Mouse (Mus musculus) retina, postnatal 7 days (tissue): Measurements from ENCODE around the gene Camk1d.
"Not testable (repeated sequence)": the region's sequence is repeated elsewhere in the genome, so short reads cannot be mapped to it uniquely, and the experiment has no call there.

Experiments used
- DNase-seq: peaks from one replicate; pipeline ENCODE4 v3.0.0-alpha.2; 2012; ENCODE audit warnings: low read depth, low spot score

The Camk1d gene

GRCm38 (mm10) chr2:5398505-5398904, 315.8 kb downstream of the Camk1d start:
- DNase-seq, result no peak

DNA sequence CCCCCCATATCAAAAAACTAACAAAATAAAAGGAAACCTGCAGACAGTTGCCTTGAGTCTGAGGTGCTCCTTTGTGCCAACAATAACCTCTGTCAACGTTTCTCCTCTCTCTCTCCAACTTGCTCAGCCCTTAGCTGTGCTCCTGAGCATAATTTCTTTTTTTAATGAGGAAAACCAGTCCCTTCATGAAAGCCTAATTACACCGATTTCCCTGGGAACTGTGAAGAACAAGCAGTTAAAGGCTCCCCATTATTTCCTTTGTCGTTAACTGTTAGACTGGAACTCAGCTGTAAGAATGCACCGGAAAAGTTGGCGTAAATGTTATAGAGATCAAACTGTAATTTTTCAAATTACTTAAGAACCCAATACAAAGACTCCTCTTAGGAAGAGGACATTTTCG, 316.3 kb downstream of the Camk1d start:
- no peak for DNase-seq

GRCm38 (mm10) chr2:5397468-5397867, 316.8 kb downstream of the Camk1d start:
- no peak for DNase-seq

DNA sequence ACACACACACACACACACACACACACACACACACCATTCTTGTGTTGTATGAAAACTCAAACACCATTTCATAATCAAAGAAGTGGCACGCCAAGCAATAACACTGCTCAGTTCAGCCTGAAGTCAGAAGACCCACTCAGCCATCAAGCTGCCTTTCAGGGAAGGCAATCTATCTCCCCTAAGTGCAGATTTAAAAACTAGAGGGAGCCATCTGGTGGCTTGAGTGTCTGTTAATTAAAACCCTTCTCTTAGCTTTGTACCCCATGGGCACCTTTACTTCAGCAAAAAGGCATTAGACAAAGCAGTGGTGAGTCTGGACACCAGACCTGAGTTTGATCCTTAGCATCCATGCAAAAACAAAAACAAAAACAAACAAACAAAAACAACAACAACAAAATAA, 317.9 kb downstream of the Camk1d start:
- no peak for DNase-seq

GRCm38 (mm10) chr2:5395873-5396272, 318.4 kb downstream of the Camk1d start:
- DNase-seq, result no peak

- no peak for DNase-seq
These were observed 321.4 kb downstream of the Camk1d start for GRCm38 (mm10) chr2:5392921-5393320.

GRCm38 (mm10) chr2:5392470-5392869, 321.8 kb downstream of the Camk1d start:
- DNase-seq, result no peak

- DNase-seq, result no peak
These were observed 325.9 kb downstream of the Camk1d start for GRCm38 (mm10) chr2:5388381-5388780.

DNA sequence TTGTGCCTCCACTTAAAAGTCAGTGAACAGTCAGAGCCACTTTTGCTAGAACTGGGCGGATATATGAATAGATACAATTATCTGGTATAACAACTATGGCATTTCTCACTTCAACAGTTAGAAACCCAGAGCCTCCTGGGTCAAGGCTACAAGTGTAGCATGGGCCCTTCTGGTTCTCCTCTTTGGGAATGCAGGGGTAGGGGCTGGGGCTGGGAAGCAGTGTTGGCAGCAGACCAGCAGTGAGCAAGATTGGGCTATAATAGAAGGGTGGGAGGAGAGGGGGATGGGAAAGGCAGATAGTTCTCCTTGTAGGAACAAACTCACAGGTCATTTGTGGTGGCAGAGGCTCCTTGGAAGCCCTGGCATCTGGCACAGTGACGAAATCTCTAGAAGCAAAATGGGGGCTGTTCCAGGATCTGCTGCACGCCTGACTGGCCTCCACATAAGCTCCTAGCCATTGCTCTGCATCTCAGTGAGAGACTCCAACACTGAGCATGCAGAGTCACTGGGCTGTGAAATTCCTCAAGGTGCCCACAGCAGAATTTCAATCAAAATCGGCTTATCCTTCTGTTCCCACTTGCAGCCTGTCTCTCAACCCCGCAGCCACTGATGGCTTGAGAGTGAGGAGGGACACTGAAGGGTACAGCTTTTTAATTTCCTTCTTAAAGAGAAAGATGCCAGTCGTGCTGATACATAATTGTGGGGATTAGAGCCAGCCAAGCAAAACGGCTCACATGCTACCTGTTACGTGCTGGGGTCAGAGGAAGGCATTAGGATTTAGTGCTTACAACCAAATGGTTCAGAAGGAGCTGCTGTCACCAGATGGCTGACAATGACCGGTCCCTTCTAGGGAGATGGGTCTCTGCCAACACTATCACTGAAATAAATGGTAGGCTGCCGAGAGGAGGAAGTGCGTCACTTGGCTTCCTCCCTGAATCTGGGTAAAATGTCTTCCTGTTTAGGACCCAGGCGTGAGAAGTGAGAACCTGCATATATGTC, 332.3 kb downstream of the Camk1d start:
- DNase-seq, result no peak

- DNase-seq, result no peak
These were observed 333.3 kb downstream of the Camk1d start for GRCm38 (mm10) chr2:5380973-5381372.

DNA sequence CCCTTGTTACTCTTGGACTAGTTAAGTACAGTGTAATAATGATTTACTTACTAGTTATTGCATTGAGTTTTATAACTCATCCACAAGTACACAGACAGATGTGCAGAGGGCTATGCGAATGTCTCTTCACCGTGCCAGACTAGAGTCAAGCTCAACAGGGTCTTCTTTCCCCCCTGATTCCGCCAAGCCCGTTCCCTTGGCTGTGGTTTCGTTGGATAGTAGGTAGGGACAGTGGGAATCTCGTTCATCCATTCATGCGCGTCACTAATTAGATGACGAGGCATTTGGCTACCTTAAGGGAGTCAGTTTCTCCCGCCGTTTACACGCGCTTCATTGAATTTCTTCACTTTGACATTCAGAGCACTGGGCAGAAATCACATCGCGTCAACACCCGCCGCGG, 335.4 kb downstream of the Camk1d start:
- not testable (repeated sequence) for DNase-seq

DNA sequence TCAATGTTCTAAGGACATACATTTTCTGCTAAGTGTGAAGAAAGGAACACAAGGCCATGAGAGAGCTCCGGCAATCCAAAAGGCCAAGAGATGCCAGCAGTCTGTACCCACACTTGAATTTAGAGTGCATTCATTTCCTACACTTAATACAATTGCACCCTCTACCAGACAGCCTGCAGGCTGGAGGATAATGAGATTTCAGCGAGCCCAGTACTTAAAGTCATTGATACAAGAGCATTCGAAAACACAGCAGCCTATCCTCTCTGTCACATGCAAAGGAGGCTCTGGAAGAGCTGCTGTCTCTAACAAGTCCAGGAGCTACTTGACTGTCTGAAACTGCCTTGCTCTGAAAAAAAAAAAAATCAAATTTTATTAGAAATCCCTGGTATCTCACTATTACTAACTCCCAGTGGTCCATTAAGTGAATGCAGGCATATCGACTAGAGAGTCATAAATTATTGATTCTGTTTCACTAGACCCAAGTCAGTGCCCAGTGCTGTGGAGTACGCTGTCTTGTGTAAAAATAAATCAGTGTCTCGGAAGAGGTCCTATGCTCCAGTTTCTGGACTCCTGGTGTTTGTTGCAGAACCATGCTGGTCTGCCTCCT, 336.1 kb downstream of the Camk1d start:
- no peak for DNase-seq

DNA sequence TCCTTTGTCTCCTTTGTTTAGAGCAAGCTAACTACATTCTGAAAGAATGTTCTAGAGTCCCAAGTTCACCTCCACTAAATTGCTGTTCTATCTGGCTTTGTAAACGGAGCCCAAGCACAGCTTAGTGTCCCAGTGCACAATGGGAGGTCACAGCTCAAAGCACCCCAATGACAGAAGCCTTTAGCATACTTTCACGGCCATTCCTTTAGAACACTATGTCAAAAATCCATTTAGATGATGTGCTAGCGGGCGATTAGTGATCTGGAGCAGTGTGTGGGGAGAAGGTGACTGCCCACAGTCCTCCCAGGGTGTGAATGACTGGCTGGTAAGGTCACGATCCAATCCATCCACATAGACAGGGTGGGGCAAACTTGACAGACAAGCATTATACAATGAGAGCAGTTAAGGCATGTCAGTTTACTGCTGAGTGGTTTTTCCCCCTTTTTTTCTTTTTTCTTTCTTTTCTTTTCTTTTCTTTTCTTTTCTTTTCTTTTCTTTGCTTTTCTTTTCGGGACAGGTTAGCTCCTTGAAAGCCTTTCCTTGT, 341.4 kb downstream of the Camk1d start:
- DNase-seq, result no peak

- DNase-seq, result no peak
These were observed 343.0 kb downstream of the Camk1d start for GRCm38 (mm10) chr2:5371316-5371715.

DNA sequence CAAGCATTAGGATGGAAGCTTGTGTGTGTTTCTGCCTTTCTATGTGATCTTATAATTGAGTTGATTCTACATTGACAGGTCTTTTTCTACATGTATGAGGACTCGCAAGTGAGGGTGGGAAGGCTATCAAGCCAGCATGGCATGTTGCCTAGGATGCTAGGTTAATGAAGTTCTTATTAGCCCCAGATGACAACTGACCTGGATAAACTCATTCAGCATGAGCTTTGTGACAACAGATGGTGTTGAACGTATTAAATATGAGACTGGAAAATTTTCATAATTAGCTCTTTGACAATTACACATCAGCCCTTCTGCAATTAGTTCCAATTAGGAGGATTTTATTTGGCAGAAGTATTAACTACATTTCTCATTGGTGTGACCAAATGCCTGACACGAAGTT, 343.7 kb downstream of the Camk1d start:
- peak; percentile 32 for DNase-seq

GRCm38 (mm10) chr2:5363836-5364235, 350.5 kb downstream of the Camk1d start:
- no peak for DNase-seq

DNA sequence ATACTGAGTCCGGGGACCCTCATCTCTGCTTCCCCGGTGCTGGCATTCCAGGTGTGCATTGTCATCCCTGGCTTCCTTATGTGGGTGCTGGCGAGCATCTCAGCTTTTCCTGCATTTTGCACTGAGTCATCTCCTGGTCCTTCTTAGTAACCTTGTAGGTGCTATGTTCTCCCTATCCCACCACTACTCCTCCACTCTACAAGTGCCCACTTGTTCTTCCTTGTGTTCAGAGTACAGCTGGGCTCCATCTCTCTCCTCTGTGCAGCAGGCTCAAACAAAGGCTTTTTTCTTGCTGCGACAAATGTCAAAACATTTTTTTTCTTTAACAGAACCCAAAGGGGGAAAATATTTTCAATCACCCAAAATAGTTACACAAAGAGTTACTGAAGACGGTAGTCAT, 356.3 kb downstream of the Camk1d start:
- DNase-seq, result no peak

DNA sequence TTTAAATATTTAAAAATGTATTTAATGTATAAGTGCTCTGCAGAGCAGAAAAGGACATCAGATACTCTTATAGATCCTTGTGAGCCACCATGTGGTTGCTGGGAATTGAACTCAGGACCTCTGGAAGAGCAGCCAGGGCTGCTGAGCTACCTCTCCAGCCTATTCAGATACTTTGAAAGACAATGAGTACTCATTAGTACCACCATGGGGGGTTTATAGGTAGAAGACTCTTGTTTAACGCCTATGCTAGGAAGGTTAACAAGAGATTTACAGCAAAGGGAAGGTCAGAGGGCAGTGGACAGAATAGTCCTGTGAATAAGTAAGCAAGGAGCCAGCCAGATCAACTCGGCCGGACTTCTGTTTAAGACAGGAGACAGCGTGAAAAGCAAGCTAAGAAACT, 357.3 kb downstream of the Camk1d start:
- DNase-seq, result no peak

- no peak for DNase-seq
These were observed 361.3 kb downstream of the Camk1d start for GRCm38 (mm10) chr2:5352821-5353522.

- no peak for DNase-seq
These were observed 369.0 kb downstream of the Camk1d start for GRCm38 (mm10) chr2:5345344-5345743.

- DNase-seq, result no peak
These were observed 386.6 kb downstream of the Camk1d start for GRCm38 (mm10) chr2:5327533-5328250.
